Mouse (Mus musculus) gastrocnemius, adult 2 months (tissue): Measurements from ENCODE around the gene Hipk2. TPM values are rescaled to one million over a fixed set of nuclear protein-coding genes. Genes with fewer than 3 reads are reported as not detected.

Experiments used
- DNase-seq: peaks from one replicate; pipeline ENCODE4 v3.0.0; 2022
- H3K27ac ChIP-seq: fragments of 200-600 bp; 2 replicates; pipeline ENCODE4 v1.8.1; 2022; ENCODE audit warnings: mild to moderate bottlenecking
- H3K4me3 ChIP-seq: fragments of 200-600 bp; 2 replicates; pipeline ENCODE4 v1.8.1; 2022; ENCODE audit warnings: mild to moderate bottlenecking, moderate library complexity
- CTCF ChIP-seq: fragments of 200-600 bp; IDR thresholded peaks from 2 replicates; pipeline ENCODE4 v1.8.1; 2022; ENCODE audit warnings: antibody characterized with exemption, mild to moderate bottlenecking, moderate library complexity
- intact Hi-C: fragments of 180-260 bp; cut with DNase I; formaldehyde crosslinking; loops from one replicate; pipeline ENCODE4 v1.15.1; 2025
- total RNA-seq, 2 experiments: library from RNA; stranded (reverse); gene quantifications; 2 replicates each; pipeline ENCODE4 v1.2.3; 2021

Gene Hipk2
- total RNA-seq, 2 experiments from 2014 or later = 56.2 to 120 TPM

DNA sequence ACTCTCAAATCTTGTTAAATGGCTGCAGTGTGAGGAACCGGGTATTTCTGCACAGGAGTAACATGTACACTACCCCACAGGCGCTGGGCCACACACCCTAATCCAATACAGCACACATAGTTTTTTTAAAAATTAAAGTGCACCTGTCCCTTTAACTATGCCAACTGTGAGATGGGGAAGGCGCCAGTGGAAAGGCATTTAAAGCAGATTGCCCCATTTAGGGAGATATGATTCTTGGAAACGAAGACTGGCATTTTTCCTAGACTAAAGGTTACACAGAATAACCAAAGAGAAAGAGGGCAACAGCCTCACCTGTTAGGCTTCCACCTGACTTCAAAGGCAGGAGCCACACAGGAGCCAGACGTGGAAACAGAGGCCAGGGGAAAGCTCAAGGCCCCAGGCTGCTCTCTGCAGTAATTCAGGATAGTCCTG, 22.4 kb downstream of the Hipk2 start:
- Histone ChIP-seq H3K27ac (no peak overlapping the region), H3K4me3 (no peak overlapping the region)
- intact Hi-C loops = no loop called here
- DNase-seq = no peak
- no peak for TF ChIP-seq CTCF

DNA sequence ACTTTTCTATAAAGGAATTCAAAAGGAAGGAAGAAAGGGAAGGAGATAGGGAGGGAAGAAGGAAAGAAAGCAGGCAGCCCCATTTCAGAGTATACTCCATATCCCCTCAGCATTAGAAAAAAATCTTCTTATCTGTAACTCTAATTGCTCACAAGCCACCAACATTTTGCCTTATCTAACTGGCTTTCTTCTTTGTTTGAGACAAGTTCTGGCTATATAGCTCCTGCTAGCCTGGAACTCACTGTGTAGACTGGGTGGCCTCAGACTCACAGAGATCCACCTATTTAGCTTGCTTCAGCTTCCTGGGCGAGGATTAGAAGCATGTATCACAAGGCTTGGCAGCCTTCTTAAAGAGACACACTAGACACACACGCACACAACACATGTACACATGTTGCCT, 24.2 kb downstream of the Hipk2 start:
- no peak for TF ChIP-seq CTCF
- H3K27ac ChIP-seq = no peak overlapping the region
- DNase-seq = no peak
- H3K4me3 ChIP-seq = no peak overlapping the region
- intact Hi-C loops = no loop called here

GRCm38 (mm10) chr6:38850715-38851259, 25.2 kb downstream of the Hipk2 start:
- H3K4me3 ChIP-seq = no peak overlapping the region
- H3K27ac ChIP-seq = no peak overlapping the region
- no peak for TF ChIP-seq CTCF

GRCm38 (mm10) chr6:38847958-38848910, 27.7 kb downstream of the Hipk2 start:
- H3K4me3 ChIP-seq = no peak overlapping the region
- no peak for TF ChIP-seq CTCF
- H3K27ac ChIP-seq = no peak overlapping the region
- intact Hi-C loops = no loop called here
- no peak for DNase-seq

More at GRCm38 (mm10) chr6:38850715-38851259, 25.2 kb downstream of the Hipk2 start:
- DNase-seq = no peak
- intact Hi-C loops = no loop called here

DNA sequence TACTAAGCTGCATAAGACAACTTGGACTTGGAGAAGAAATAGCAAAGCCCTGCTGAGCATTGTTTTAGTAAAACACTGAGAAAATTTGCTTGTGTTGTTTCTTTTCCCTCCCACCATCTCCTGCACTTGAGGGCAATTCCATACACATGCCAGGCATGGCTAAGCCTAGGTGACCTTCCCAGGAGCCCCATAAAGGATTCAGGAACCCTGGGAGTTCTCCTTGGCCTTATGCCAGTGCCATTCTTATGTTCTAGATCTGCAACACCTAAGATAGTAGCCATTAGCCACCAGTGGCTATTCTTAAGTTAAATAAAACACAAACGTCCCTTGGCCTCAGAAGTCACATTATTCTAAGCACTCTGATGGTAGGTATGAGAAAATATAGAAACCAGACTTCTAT, 28.5 kb downstream of the Hipk2 start:
- DNase-seq = no peak
- no peak for TF ChIP-seq CTCF
- Histone ChIP-seq H3K27ac (0 out of 2 replicates have a peak overlapping the region, but pooled peaks have one; percentile 31), H3K4me3 (no peak overlapping the region)
- intact Hi-C loops = no loop called here

- intact Hi-C loops = no loop called here
- H3K27ac ChIP-seq = 0 out of 2 replicates have a peak overlapping the region, but pooled peaks have one; percentile 31
These were observed 29.4 kb downstream of the Hipk2 start for GRCm38 (mm10) chr6:38846330-38847195.

DNA sequence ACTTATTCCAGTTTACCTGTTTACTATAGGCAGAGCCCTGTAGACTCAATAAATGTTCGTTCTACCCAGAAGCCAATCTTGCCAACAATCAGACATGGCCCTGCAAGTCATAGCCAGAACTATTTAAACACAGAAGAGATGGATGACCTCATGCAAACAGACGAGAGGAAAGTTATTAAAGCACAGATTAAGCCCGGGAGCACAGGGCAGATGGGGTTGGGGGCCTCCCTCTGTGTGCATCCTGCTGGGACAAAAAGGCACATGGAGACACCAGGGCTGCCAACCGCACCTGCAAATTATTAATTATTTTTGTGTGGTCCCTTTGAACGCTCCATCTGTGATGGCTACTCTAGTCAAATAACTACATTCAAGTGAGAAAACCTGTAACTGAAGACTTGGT, 30.1 kb downstream of the Hipk2 start:
- Histone ChIP-seq H3K27ac (0 out of 2 replicates have a peak overlapping the region, but pooled peaks have one; percentile 6), H3K4me3 (no peak overlapping the region)
- intact Hi-C loops = no loop called here
- TF ChIP-seq CTCF = no peak
- DNase-seq = no peak

More at GRCm38 (mm10) chr6:38846330-38847195, 29.4 kb downstream of the Hipk2 start:
- no peak overlapping the region for H3K4me3 ChIP-seq
- TF ChIP-seq CTCF = no peak
- no peak for DNase-seq

- Histone ChIP-seq H3K27ac (no peak overlapping the region), H3K4me3 (no peak overlapping the region)
- TF ChIP-seq CTCF = no peak
- intact Hi-C loops = no loop called here
- no peak for DNase-seq
These were observed 30.8 kb downstream of the Hipk2 start for GRCm38 (mm10) chr6:38845117-38845516.

DNA sequence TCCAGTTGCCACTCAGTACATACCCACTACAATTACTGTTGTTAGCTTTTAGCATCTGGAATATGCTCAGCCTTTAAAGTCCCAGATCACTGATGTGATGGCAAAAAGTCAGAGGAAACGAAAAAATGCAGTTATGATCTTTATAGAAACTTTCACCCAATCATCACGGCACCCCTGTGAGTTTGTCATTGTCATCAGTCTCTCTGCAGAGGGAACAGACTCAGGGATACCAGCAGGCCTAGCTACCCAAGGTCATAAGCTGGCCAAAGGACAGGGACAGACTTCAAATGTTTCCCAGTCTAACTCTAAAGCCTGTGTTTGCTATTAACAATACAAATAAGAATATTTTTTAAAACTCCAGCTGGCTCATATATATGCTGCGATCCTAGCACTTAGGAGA, 34.4 kb downstream of the Hipk2 start:
- H3K4me3 ChIP-seq = no peak overlapping the region
- no peak for TF ChIP-seq CTCF
- H3K27ac ChIP-seq = no peak overlapping the region
- intact Hi-C loops = no loop called here
- no peak for DNase-seq

DNA sequence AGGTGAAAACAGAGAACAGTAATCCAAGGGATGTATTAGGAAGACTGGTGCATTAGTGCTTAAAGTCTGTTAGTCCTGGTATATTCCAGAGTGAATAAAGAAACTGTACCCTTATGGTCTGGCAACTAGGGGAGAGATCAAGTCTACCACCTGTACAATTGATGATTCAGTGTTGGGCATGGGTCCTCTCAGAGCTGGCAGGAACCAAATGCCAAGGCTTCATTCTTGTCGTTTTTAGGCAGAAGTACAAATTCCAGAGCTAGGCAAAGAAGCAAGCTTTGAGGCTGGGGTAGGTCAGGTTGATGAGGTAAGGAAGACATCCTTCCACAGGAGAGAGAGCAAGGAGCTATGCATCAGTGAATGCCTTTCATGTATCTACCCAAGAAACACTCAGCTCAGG, 35.2 kb downstream of the Hipk2 start:
- intact Hi-C loops = no loop called here

GRCm38 (mm10) chr6:38840380-38840779, 35.6 kb downstream of the Hipk2 start:
- H3K27ac ChIP-seq = peak overlapping the region; percentile 28

More for the DNA sequence above, 35.2 kb downstream of the Hipk2 start:
- Histone ChIP-seq H3K27ac (peak overlapping the region; percentile 28; the same call in 1 of the 2 replicates), H3K4me3 (no peak overlapping the region)
- DNase-seq = no peak
- no peak for TF ChIP-seq CTCF

DNA sequence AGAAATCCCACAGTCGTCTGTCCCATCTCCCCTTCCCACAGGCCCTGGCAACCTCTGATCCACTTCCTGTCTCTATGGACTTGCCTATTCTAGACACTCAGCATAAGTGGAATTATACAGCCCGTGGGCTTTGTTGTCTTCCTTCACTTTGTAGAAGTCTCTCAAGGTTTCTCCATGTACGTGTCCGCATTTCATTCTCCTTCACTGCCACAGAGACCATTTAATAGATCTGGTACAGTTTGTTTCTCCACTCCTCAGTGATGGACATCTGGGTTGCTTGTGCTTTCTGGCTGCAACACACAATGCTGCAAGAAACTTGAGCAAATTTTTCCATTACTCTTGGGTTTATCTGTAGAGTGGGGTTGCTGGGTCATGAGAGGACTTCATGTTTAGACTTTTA, 36.1 kb downstream of the Hipk2 start:
- intact Hi-C loops = no loop called here
- no peak for TF ChIP-seq CTCF
- DNase-seq = no peak
- no peak overlapping the region for H3K4me3 ChIP-seq
- peak overlapping the region; percentile 28 for H3K27ac ChIP-seq

More at GRCm38 (mm10) chr6:38840380-38840779, 35.6 kb downstream of the Hipk2 start:
- no peak for TF ChIP-seq CTCF
- DNase-seq = peak; percentile 78
- intact Hi-C loops = no loop called here
- no peak overlapping the region for H3K4me3 ChIP-seq
